Mouse (Mus musculus): ENCODE data around the gene Bach2. TPM values are rescaled to one million over a fixed set of nuclear protein-coding genes. Genes with fewer than 3 reads are reported as not detected.
A peak's percentile ranks its signal among the peaks of the same experiment; 100 is the strongest.

Bach2 gene
- polyA plus RNA-seq, 1 experiment from 2014 or later: 27.7 TPM

GRCm38 (mm10) chr4:32564918-32565317 lies 326.3 kb downstream of the Bach2 start:
- H3K27me3 ChIP-seq: no peaks in the 10 kb centered on the region
- ATAC-seq (ENCODE audit: low FRiP score): no peak
- no peak overlapping the region for H3K4me2 ChIP-seq
- H3K27ac ChIP-seq: no peak overlapping the region
- peaks cover 31% of the 10 kb centered on the region for H3K36me3 ChIP-seq (replicated peaks)
- H3K4me1 ChIP-seq: peaks cover 32% of the 10 kb centered on the region
- 94% methylated on average over 8 of the region's 8 CpGs for WGBS
- H3K4me3 ChIP-seq (replicated peaks): no peak overlapping the region
- no peak overlapping the region for H3K9ac ChIP-seq
- no peaks in the 10 kb centered on the region for H3K9me3 ChIP-seq

DNA sequence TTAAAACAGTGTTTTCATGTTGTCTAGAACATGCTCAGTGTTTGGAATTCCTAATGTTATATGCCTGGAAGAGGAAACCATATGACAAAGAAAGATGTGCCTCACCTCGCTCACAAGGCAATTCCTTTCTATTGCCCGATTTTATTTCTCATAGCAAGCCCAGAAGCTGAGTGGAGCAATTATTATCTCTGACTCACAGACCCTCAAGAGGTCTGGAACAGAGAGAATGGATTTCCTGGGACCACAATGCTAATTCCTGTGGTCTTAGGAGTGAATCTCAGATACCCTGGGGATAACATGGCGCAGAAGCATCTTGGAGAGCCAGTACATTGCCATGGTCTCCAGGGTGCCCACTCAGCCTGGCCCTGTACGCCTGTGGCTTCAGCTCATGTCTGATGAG lies 330.4 kb downstream of the Bach2 start:
- Histone ChIP-seq H3K4me1 (peaks cover 22% of the 10 kb centered on the region), H3K27ac (no peak overlapping the region), H3K27me3 (no peaks in the 10 kb centered on the region), H3K9me3 (no peaks in the 10 kb centered on the region), H3K9ac (no peak overlapping the region), H3K4me3 (replicated peaks) (no peak overlapping the region), H3K36me3 (replicated peaks) (peaks cover 11% of the 10 kb centered on the region), H3K4me2 (no peak overlapping the region)
- no peak for ATAC-seq (ENCODE audit: low FRiP score)
- WGBS: 84% methylated on average over 4 of the region's 4 CpGs

- Histone ChIP-seq H3K4me2 (no peak overlapping the region), H3K27me3 (no peaks in the 10 kb centered on the region), H3K36me3 (replicated peaks) (peaks cover 1% of the 10 kb centered on the region; the same call in 1 of the 2 replicates), H3K9ac (no peak overlapping the region), H3K4me1 (peaks cover 22% of the 10 kb centered on the region), H3K9me3 (no peaks in the 10 kb centered on the region), H3K4me3 (replicated peaks) (no peak overlapping the region), H3K27ac (peak overlapping the region; percentile 50)
- 39% methylated on average over 17 of the region's 17 CpGs for WGBS
- ATAC-seq (ENCODE audit: low FRiP score): peak; percentile 67
These were observed 331.7 kb downstream of the Bach2 start for GRCm38 (mm10) chr4:32569995-32570938.

DNA sequence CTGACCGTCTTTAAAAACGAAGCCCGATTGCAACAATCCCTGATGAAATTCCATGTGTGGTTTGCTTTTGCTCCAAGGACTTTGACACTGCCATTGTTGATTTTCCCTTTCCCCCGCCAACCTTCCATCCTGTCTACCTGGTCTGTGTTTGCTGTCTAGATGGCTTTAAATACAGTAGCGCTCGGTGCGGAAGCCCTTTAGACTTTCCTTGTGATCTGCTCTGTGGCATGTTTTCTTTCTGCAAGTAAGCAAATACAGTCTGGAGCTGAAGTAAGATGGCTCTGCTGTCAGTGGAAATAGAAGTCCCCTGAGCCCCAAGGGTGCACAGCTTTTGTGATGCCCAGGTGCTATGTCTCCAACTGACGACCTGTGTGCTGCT lies 332.3 kb downstream of the Bach2 start:
- H3K4me3 ChIP-seq (replicated peaks): no peak overlapping the region
- H3K9me3 ChIP-seq: no peaks in the 10 kb centered on the region
- peaks cover 22% of the 10 kb centered on the region for H3K4me1 ChIP-seq
- H3K27me3 ChIP-seq: no peaks in the 10 kb centered on the region
- WGBS: 79% methylated on average over 8 of the region's 8 CpGs
- H3K36me3 ChIP-seq (replicated peaks): peaks cover under 1% of the 10 kb centered on the region
- no peak for ATAC-seq (ENCODE audit: low FRiP score)
- no peak overlapping the region for H3K4me2 ChIP-seq
- peak overlapping the region; percentile 50 for H3K27ac ChIP-seq
- no peak overlapping the region for H3K9ac ChIP-seq

- Histone ChIP-seq H3K36me3 (replicated peaks) (peaks cover 6% of the 10 kb centered on the region), H3K4me1 (peaks cover 22% of the 10 kb centered on the region), H3K9me3 (no peaks in the 10 kb centered on the region), H3K9ac (no peak overlapping the region), H3K27ac (0 out of 2 replicates have a peak overlapping the region, but pooled peaks have one; percentile 50), H3K27me3 (no peaks in the 10 kb centered on the region), H3K4me3 (replicated peaks) (no peak overlapping the region), H3K4me2 (no peak overlapping the region)
- no peak for ATAC-seq (ENCODE audit: low FRiP score)
- 68% methylated on average over 3 of the region's 3 CpGs for WGBS
These were observed 332.8 kb downstream of the Bach2 start for GRCm38 (mm10) chr4:32571441-32571840.

- 57% methylated on average over 1 of the region's 1 CpGs for WGBS
- Histone ChIP-seq H3K36me3 (replicated peaks) (peaks cover 9% of the 10 kb centered on the region), H3K9ac (no peak overlapping the region), H3K9me3 (no peaks in the 10 kb centered on the region), H3K27ac (no peak overlapping the region), H3K27me3 (no peaks in the 10 kb centered on the region), H3K4me1 (peaks cover 22% of the 10 kb centered on the region), H3K4me2 (no peak overlapping the region), H3K4me3 (replicated peaks) (no peak overlapping the region)
- ATAC-seq (ENCODE audit: low FRiP score): peak; percentile 68
These were observed 333.5 kb downstream of the Bach2 start for GRCm38 (mm10) chr4:32572118-32572517.

GRCm38 (mm10) chr4:32573586-32573985 lies 335.0 kb downstream of the Bach2 start:
- no peak for ATAC-seq (ENCODE audit: low FRiP score)

GRCm38 (mm10) chr4:32574604-32575003 lies 336.0 kb downstream of the Bach2 start:
- ATAC-seq (ENCODE audit: low FRiP score): no peak
- H3K4me1 ChIP-seq: peaks cover 15% of the 10 kb centered on the region
- 93% methylated on average over 1 of the region's 1 CpGs for WGBS
- no peaks in the 10 kb centered on the region for H3K9me3 ChIP-seq
- H3K9ac ChIP-seq: no peak overlapping the region
- no peak overlapping the region for H3K4me3 ChIP-seq (replicated peaks)
- H3K27ac ChIP-seq: no peak overlapping the region
- H3K36me3 ChIP-seq (replicated peaks): peaks cover 15% of the 10 kb centered on the region
- H3K4me2 ChIP-seq: no peak overlapping the region
- no peaks in the 10 kb centered on the region for H3K27me3 ChIP-seq

More at GRCm38 (mm10) chr4:32573586-32573985, 335.0 kb downstream of the Bach2 start:
- H3K27me3 ChIP-seq: no peaks in the 10 kb centered on the region
- WGBS: 93% methylated on average over 5 of the region's 5 CpGs
- no peak overlapping the region for H3K4me2 ChIP-seq
- H3K27ac ChIP-seq: no peak overlapping the region
- H3K4me1 ChIP-seq: peaks cover 22% of the 10 kb centered on the region
- H3K9me3 ChIP-seq: no peaks in the 10 kb centered on the region
- H3K9ac ChIP-seq: no peak overlapping the region
- H3K4me3 ChIP-seq (replicated peaks): no peak overlapping the region
- H3K36me3 ChIP-seq (replicated peaks): peaks cover 10% of the 10 kb centered on the region

DNA sequence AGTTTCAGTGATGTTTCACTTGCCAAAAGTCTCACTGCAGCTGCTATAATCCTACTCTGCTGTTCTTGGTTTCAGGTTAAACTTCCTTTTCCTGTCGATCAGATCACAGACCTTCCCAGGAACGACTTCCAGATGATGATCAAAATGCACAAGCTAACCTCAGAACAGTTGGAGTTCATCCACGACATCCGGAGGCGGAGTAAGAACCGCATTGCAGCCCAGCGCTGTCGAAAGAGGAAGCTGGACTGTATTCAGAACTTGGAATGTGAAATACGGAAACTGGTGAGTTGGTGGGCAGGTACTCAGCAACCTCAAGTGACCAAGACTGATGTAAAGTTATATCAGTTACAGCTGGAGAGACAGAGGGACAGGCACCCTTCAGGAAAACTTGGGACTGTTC lies 336.6 kb downstream of the Bach2 start:
- no peak overlapping the region for H3K9ac ChIP-seq
- WGBS: 84% methylated on average over 9 of the region's 9 CpGs
- ATAC-seq (ENCODE audit: low FRiP score): no peak
- H3K4me1 ChIP-seq: peaks cover 10% of the 10 kb centered on the region
- H3K27me3 ChIP-seq: no peaks in the 10 kb centered on the region
- H3K4me3 ChIP-seq (replicated peaks): no peak overlapping the region
- no peak overlapping the region for H3K27ac ChIP-seq
- H3K36me3 ChIP-seq (replicated peaks): peaks cover 21% of the 10 kb centered on the region
- no peaks in the 10 kb centered on the region for H3K9me3 ChIP-seq
- no peak overlapping the region for H3K4me2 ChIP-seq

- Histone ChIP-seq H3K36me3 (replicated peaks) (peaks cover 24% of the 10 kb centered on the region), H3K9ac (no peak overlapping the region), H3K4me2 (no peak overlapping the region), H3K4me1 (0 out of 2 replicates have a peak, but pooled peaks cover 7% of the 10 kb centered on the region), H3K27me3 (no peaks in the 10 kb centered on the region), H3K9me3 (no peaks in the 10 kb centered on the region), H3K4me3 (replicated peaks) (no peak overlapping the region), H3K27ac (no peak overlapping the region)
- no peak for ATAC-seq (ENCODE audit: low FRiP score)
- 88% methylated on average over 8 of the region's 8 CpGs for WGBS
These were observed 341.2 kb downstream of the Bach2 start for GRCm38 (mm10) chr4:32579850-32580249.

GRCm38 (mm10) chr4:32584181-32584580 lies 345.6 kb downstream of the Bach2 start:
- Histone ChIP-seq H3K4me1 (0 out of 2 replicates have a peak, but pooled peaks cover 7% of the 10 kb centered on the region), H3K27ac (no peak overlapping the region), H3K27me3 (no peaks in the 10 kb centered on the region), H3K4me2 (no peak overlapping the region), H3K9me3 (no peaks in the 10 kb centered on the region), H3K36me3 (replicated peaks) (peaks cover 11% of the 10 kb centered on the region), H3K4me3 (replicated peaks) (no peak overlapping the region), H3K9ac (no peak overlapping the region)
- no peak for ATAC-seq (ENCODE audit: low FRiP score)
- WGBS: 68% methylated on average over 6 of the region's 6 CpGs

DNA sequence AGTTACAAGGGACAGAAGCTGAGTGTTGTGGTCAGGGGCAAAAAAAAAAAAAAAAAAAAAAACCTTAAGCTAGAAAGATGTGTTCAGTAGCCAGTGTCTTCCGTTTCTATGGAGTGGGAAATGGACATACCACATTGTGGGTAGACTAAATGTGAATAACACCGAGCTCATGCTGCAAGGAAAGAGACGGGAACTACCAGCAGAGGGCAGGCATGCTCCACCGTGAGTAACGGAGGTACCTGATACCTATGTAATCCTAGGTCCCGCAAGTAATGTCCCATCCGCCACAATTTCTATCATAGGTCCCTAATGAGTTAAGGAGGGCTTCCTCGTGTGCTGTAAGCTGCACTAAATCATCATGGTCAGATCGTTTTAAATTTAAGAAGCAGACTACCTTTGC lies 348.0 kb downstream of the Bach2 start:
- 0 out of 2 replicates have a peak, but pooled peaks cover 4% of the 10 kb centered on the region for H3K4me1 ChIP-seq
- H3K36me3 ChIP-seq (replicated peaks): no peaks in the 10 kb centered on the region
- no peaks in the 10 kb centered on the region for H3K27me3 ChIP-seq
- H3K27ac ChIP-seq: no peak overlapping the region
- 15% methylated on average over 9 of the region's 9 CpGs for WGBS
- H3K4me2 ChIP-seq: no peak overlapping the region
- no peak overlapping the region for H3K9ac ChIP-seq
- H3K4me3 ChIP-seq (replicated peaks): no peak overlapping the region
- no peaks in the 10 kb centered on the region for H3K9me3 ChIP-seq
- peak; percentile 46; the same call in 1 of the 2 replicates for ATAC-seq (ENCODE audit: low FRiP score)

GRCm38 (mm10) chr4:32587543-32587942 lies 348.9 kb downstream of the Bach2 start:
- WGBS: 86% methylated on average over 5 of the region's 5 CpGs
- no peak for ATAC-seq (ENCODE audit: low FRiP score)
- H3K4me3 ChIP-seq (replicated peaks): no peak overlapping the region
- no peak overlapping the region for H3K9ac ChIP-seq
- H3K9me3 ChIP-seq: no peaks in the 10 kb centered on the region
- H3K4me1 ChIP-seq: no peaks in the 10 kb centered on the region
- no peak overlapping the region for H3K4me2 ChIP-seq
- no peaks in the 10 kb centered on the region for H3K36me3 ChIP-seq (replicated peaks)
- H3K27me3 ChIP-seq: no peaks in the 10 kb centered on the region
- no peak overlapping the region for H3K27ac ChIP-seq

Data from forebrain, embryonic 12.5 days (tissue).